Mouse (Mus musculus) adipose tissue, adult 10 weeks (tissue): Measurements from ENCODE around the gene Fam49a. TPM values are rescaled to one million over a fixed set of nuclear protein-coding genes. Genes with fewer than 3 reads are reported as not detected.

Experiments
- polyA plus RNA-seq: library from polyadenylated mRNA; stranded (reverse); fragments of 350-450 nt; fragmentation: Illumina TruSeq; extraction: RNeasy Lipid Tissue Mini Kit (QIAGEN cat#74804); gene quantifications from one replicate; pipeline ENCODE4 v1.2.3, GENCODE M21; 2014; ENCODE audit warnings: low read depth, low replicate concordance

The Fam49a gene
- 9.2 TPM for polyA plus RNA-seq

GRCm38 (mm10) chr12:12261987-12262971, at the start of gene Fam49a:
Fam49a (plus strand) TSS chr12:12262139.

